Mouse (Mus musculus) heart, embryonic 10.5 days (tissue): Measurements from ENCODE around the gene 4931428F04Rik. TPM values are rescaled to one million over a fixed set of nuclear protein-coding genes. Genes with fewer than 3 reads are reported as not detected.
"Not testable (repeated sequence)": the region's sequence is repeated elsewhere in the genome, so short reads cannot be mapped to it uniquely, and the experiment has no call there.

ENCODE experiments used
- DNase-seq: peaks from one replicate; pipeline ENCODE4 v3.0.0-alpha.2; 2017; ENCODE audit warnings: low spot score
- H3K27ac ChIP-seq: fragments of 300-500 bp; sonication (generic); 2 replicates; pipeline ENCODE4 v1.5.1; 2016; ENCODE audit warnings: mild to moderate bottlenecking
- H3K27me3 ChIP-seq: fragments of 300-500 bp; sonication (generic); 2 replicates; pipeline ENCODE4 v1.6.1; 2016; ENCODE audit warnings: mild to moderate bottlenecking; ENCODE audit not compliant: poor library complexity, insufficient read depth, severe bottlenecking
- H3K36me3 ChIP-seq: fragments of 300-500 bp; sonication (generic); 2 replicates; pipeline ENCODE4 v1.6.1; 2016; ENCODE audit warnings: mild to moderate bottlenecking, moderate library complexity
- H3K4me1 ChIP-seq: fragments of 300-500 bp; sonication (generic); 2 replicates; pipeline ENCODE4 v1.6.1; 2016; ENCODE audit warnings: mild to moderate bottlenecking
- H3K4me3 ChIP-seq: fragments of 300-500 bp; sonication (generic); 2 replicates; pipeline ENCODE4 v1.5.1; 2016; ENCODE audit warnings: mild to moderate bottlenecking, moderate library complexity
- H3K9me3 ChIP-seq: fragments of 300-500 bp; sonication (generic); 2 replicates; pipeline ENCODE4 v1.6.1; 2016; ENCODE audit warnings: mild to moderate bottlenecking, moderate library complexity
- WGBS: fragments of 180-500 bp; shearing (Covaris S2); methylation state at CpG from one replicate; pipeline ENCODE4 v1.1.7; 2016; 5-methylcytosine and 5-hydroxymethylcytosine counted together
- polyA plus RNA-seq: library from polyadenylated mRNA; unstranded; fragments of >200 nt; fragmentation: Nextera tagmentation; extraction: Ambion mirVana; gene quantifications from 2 replicates; pipeline ENCODE4 v1.2.1, GENCODE M21; 2016

The 4931428F04Rik gene
- polyA plus RNA-seq, 1 experiment from 2014 or later = 8.6 TPM

GRCm38 (mm10) chr8:105291364-105291763 is 1.7 kb upstream of the 4931428F04Rik start:
- not testable (repeated sequence) for H3K36me3 ChIP-seq, DNase-seq, H3K9me3 ChIP-seq, H3K27ac ChIP-seq, H3K4me3 ChIP-seq
- peaks cover 50% of the 10 kb centered on the region for H3K27me3 ChIP-seq
- peaks cover 40% of the 10 kb centered on the region for H3K4me1 ChIP-seq
- 77% methylated on average over 8 of the region's 8 CpGs for WGBS

- Histone ChIP-seq H3K27me3 (peaks cover 51% of the 10 kb centered on the region), H3K36me3 (no peaks in the 10 kb centered on the region)
These were observed 1.1 kb upstream of the 4931428F04Rik start for GRCm38 (mm10) chr8:105290554-105291314.

DNA sequence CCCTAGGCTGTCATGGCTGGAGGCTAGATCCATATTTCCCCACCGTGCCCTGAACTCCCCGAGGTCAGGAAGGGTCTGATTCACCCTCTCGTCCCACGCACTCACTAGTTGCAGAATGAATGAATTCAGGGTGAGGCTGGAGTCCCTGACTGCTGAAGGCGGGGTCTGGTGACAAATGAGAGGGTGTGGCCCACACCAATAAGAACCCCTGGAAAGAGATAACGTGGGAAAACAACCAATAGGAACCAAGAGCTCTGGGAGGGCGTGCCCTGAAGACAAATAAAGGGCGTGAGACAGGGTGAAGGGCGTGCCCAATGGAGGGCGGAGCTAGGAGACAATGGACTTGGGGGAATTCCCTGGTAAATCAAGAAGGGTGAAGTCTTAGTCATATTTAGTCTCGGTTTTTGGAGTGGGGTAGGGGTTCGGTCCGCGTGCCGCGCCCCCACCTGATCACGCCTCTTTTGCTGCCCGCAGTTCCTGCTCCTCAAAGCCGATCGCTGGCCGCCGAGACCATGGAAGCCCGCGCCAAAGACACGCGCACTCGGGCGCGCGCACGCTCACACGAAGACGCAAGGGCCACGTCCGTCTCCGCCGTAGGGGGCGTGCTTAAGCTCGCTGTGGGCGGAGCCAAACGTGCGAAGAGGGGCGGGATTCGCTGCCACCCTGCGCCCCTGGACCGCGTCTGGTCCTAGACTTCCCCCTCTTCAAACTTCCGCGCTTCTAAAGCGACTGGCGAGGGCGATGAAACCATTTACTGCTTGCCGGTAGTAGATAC is 519 bp downstream of the 4931428F04Rik start:
- peaks cover 28% of the 10 kb centered on the region for H3K4me1 ChIP-seq
- H3K4me3 ChIP-seq = peak overlapping the region; percentile 66
- WGBS = under 1% methylated on average over 53 of the region's 53 CpGs
- DNase-seq = peak; percentile 97
- H3K9me3 ChIP-seq = no peaks in the 10 kb centered on the region
- peak overlapping the region; percentile 89 for H3K27ac ChIP-seq
- H3K36me3 ChIP-seq = peaks cover 11% of the 10 kb centered on the region; the same call in 1 of the 2 replicates
- peaks cover 52% of the 10 kb centered on the region for H3K27me3 ChIP-seq

More at GRCm38 (mm10) chr8:105290554-105291314, 1.1 kb upstream of the 4931428F04Rik start:
- WGBS = 8% methylated on average over 31 of the region's 31 CpGs
- Histone ChIP-seq H3K4me1 (peaks cover 37% of the 10 kb centered on the region), H3K27ac (no peak overlapping the region), H3K9me3 (no peaks in the 10 kb centered on the region), H3K4me3 (peak overlapping the region; percentile 66)
- peak; percentile 93 for DNase-seq

GRCm38 (mm10) chr8:105288231-105288630 is 1.4 kb downstream of the 4931428F04Rik start:
- peaks cover 11% of the 10 kb centered on the region; the same call in 1 of the 2 replicates for H3K36me3 ChIP-seq
- no peak for DNase-seq
- H3K4me3 ChIP-seq = no peak overlapping the region; the same call in 1 of the 2 replicates
- no peak overlapping the region for H3K27ac ChIP-seq
- no peaks in the 10 kb centered on the region for H3K9me3 ChIP-seq
- H3K4me1 ChIP-seq = peaks cover 27% of the 10 kb centered on the region
- WGBS = 93% methylated on average over 5 of the region's 5 CpGs
- peaks cover 55% of the 10 kb centered on the region for H3K27me3 ChIP-seq

- DNase-seq = no peak
- peaks cover 61% of the 10 kb centered on the region for H3K27me3 ChIP-seq
- H3K4me1 ChIP-seq = peaks cover 29% of the 10 kb centered on the region
- H3K4me3 ChIP-seq = no peak overlapping the region
- H3K36me3 ChIP-seq = peaks cover 11% of the 10 kb centered on the region; the same call in 1 of the 2 replicates
- WGBS = 90% methylated on average over 4 of the region's 4 CpGs
- H3K9me3 ChIP-seq = no peaks in the 10 kb centered on the region
- no peak overlapping the region for H3K27ac ChIP-seq
These were observed 2.8 kb downstream of the 4931428F04Rik start for GRCm38 (mm10) chr8:105286907-105287306.

GRCm38 (mm10) chr8:105285514-105285913 is 4.2 kb downstream of the 4931428F04Rik start:
- no peak overlapping the region for H3K4me3 ChIP-seq
- peaks cover 14% of the 10 kb centered on the region; the same call in 1 of the 2 replicates for H3K36me3 ChIP-seq
- H3K4me1 ChIP-seq = peaks cover 25% of the 10 kb centered on the region
- H3K9me3 ChIP-seq = no peaks in the 10 kb centered on the region
- no peak overlapping the region for H3K27ac ChIP-seq
- no peak for DNase-seq
- 46% methylated on average over 12 of the region's 12 CpGs for WGBS
- peaks cover 71% of the 10 kb centered on the region for H3K27me3 ChIP-seq

DNA sequence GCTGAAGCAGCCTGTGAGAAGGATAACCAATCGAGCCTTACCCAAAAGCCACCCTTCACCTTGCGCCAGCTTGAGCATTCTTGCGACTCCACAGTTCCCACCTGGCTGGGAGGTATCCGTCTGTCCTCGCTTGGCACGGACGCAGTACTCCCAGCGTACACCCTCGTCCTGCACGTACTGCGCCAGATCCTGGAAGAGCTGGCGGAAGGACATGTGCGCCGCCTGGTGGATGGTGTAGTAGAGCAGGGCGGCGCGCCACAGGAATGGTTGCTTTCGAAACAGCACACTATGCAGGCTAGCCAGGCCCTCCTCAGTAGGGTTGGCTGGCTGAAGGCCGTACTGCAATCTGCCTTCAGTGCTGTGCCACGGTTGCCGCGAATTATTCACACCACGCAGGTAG is 6.6 kb downstream of the 4931428F04Rik start:
- Histone ChIP-seq H3K27ac (no peak overlapping the region), H3K36me3 (peaks cover 18% of the 10 kb centered on the region; the same call in 1 of the 2 replicates), H3K9me3 (no peaks in the 10 kb centered on the region), H3K27me3 (peaks cover 85% of the 10 kb centered on the region), H3K4me3 (no peak overlapping the region), H3K4me1 (peaks cover 14% of the 10 kb centered on the region)
- 20% methylated on average over 23 of the region's 23 CpGs for WGBS
- DNase-seq = no peak

DNA sequence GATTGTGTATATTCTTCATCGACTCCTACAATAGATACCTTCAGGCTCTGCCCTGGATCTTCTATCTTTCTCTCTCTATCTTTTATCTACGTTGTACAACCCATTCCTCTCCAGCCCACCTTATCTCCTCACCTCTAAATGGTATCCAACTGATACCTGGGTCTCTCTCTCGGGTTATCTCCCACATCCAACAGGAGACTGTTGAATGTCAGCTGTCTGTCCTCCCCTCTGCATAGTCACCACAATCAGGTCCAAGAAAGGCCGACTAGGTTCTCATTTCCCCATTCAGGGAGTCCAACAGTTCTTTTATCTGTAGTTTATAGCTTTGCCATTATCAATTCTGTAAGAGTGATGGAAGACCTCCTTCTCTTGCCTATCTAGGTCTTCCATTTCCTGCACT is 7.4 kb downstream of the 4931428F04Rik start:
- DNase-seq = no peak
- peaks cover 18% of the 10 kb centered on the region; the same call in 1 of the 2 replicates for H3K36me3 ChIP-seq
- H3K4me3 ChIP-seq = no peak overlapping the region
- H3K4me1 ChIP-seq = peaks cover 14% of the 10 kb centered on the region
- no peak overlapping the region for H3K27ac ChIP-seq
- 59% methylated on average over 4 of the region's 4 CpGs for WGBS
- H3K27me3 ChIP-seq = peaks cover 94% of the 10 kb centered on the region
- H3K9me3 ChIP-seq = no peaks in the 10 kb centered on the region

- H3K27me3 ChIP-seq = peaks cover 97% of the 10 kb centered on the region
- no peak overlapping the region for H3K4me3 ChIP-seq
- peaks cover 18% of the 10 kb centered on the region; the same call in 1 of the 2 replicates for H3K36me3 ChIP-seq
- H3K9me3 ChIP-seq = no peaks in the 10 kb centered on the region
- H3K4me1 ChIP-seq = peaks cover 16% of the 10 kb centered on the region
- WGBS = 88% methylated on average over 12 of the region's 12 CpGs
- H3K27ac ChIP-seq = no peak overlapping the region
- no peak for DNase-seq
These were observed 7.8 kb downstream of the 4931428F04Rik start for GRCm38 (mm10) chr8:105281821-105282220.

- DNase-seq = no peak
- H3K4me1 ChIP-seq = peaks cover 29% of the 10 kb centered on the region
- no peak overlapping the region for H3K4me3 ChIP-seq
- H3K36me3 ChIP-seq = peaks cover 18% of the 10 kb centered on the region; the same call in 1 of the 2 replicates
- no peak overlapping the region for H3K27ac ChIP-seq
- peaks cover 98% of the 10 kb centered on the region for H3K27me3 ChIP-seq
- WGBS = 74% methylated on average over 3 of the region's 3 CpGs
- H3K9me3 ChIP-seq = no peaks in the 10 kb centered on the region
These were observed 9.1 kb downstream of the 4931428F04Rik start for GRCm38 (mm10) chr8:105280567-105280966.

GRCm38 (mm10) chr8:105278911-105279334 is 10.7 kb downstream of the 4931428F04Rik start:
- 3% methylated on average over 28 of the region's 28 CpGs for WGBS
- DNase-seq = no peak
- Histone ChIP-seq H3K27me3 (peaks cover 100% of the 10 kb centered on the region), H3K4me3 (peak overlapping the region; percentile 49), H3K9me3 (no peaks in the 10 kb centered on the region), H3K36me3 (peaks cover 7% of the 10 kb centered on the region; the same call in 1 of the 2 replicates), H3K4me1 (peaks cover 33% of the 10 kb centered on the region), H3K27ac (no peak overlapping the region)

- peaks cover 5% of the 10 kb centered on the region; the same call in 1 of the 2 replicates for H3K36me3 ChIP-seq
- peaks cover 30% of the 10 kb centered on the region for H3K4me1 ChIP-seq
- no peaks in the 10 kb centered on the region for H3K9me3 ChIP-seq
- H3K4me3 ChIP-seq = peak overlapping the region; percentile 64
- 4% methylated on average over 30 of the region's 30 CpGs for WGBS
- no peak overlapping the region for H3K27ac ChIP-seq
- DNase-seq = no peak
- peaks cover 100% of the 10 kb centered on the region for H3K27me3 ChIP-seq
These were observed 13.2 kb downstream of the 4931428F04Rik start for GRCm38 (mm10) chr8:105276292-105277120.
